Mouse (Mus musculus): ENCODE data around the gene Csnk2b. TPM values are rescaled to one million over a fixed set of nuclear protein-coding genes. Genes with fewer than 3 reads are reported as not detected.

Csnk2b gene
- polyA plus RNA-seq, 1 experiment from 2014 or later = 299 TPM

DNA sequence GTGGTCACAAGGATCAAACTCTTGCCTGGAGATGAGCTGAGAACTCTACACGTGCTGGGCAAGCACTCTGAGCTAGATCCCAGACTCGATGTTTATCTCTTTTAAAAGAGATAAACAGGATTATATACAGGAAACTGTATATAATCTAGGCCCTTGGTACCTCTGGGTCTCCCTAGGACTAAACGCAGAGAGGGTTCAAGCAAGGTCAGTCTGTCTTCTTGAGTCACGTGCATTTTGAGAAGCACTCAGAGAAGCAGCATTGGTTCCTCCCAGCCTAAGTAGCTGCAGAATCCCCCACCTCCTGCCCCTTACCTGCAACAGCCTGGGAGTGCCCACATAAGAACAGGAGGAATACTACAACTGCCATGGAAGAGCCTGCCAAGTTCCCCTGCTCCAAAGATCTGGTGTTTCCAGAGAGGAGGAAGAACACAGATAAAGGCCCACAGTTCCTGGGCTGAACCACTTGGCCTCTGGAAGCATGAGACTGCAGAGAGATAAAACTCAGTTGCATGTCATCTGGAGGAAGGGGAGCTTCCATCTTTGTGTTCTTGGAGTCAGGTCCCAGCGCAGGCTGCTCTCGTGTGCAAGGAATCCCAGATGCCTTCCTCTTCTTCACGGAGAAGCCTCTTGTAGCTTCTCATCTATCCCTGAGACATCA, 36.5 kb downstream of the Csnk2b start, which contains the start of gene Ly6g6f:
Gene Ly6g6f (minus strand): TSS at position 403 of the 658 bp plus-strand sequence.
- no peak for DNase-seq (ENCODE audit: low spot score)
- Histone ChIP-seq H3K9me3 (replicated peaks) (no peaks in the 10 kb centered on the region), H3K27ac (no peak within 1 kb of the TSS), H3K4me3 (no peak within 1 kb of the TSS), H3K4me1 (peaks cover 8% of the 10 kb centered on the region), H3K27me3 (ENCODE audit: low read depth, poor library complexity, severe bottlenecking) (no peaks in the 10 kb centered on the region), H3K36me3 (peaks cover 2% of the 10 kb centered on the region; the same call in 1 of the 2 replicates)
- WGBS = 84% methylated on average over 7 of the region's 7 CpGs

GRCm38 (mm10) chr17:35083929-35084497, 37.8 kb downstream of the Csnk2b start:
- WGBS = 76% methylated on average over 3 of the region's 3 CpGs
- no peak overlapping the region for H3K27ac ChIP-seq
- H3K4me1 ChIP-seq = 0 out of 2 replicates have a peak, but pooled peaks cover 3% of the 10 kb centered on the region
- peaks cover 5% of the 10 kb centered on the region; the same call in 1 of the 2 replicates for H3K27me3 ChIP-seq (ENCODE audit: low read depth, poor library complexity, severe bottlenecking)
- H3K4me3 ChIP-seq = no peak overlapping the region
- H3K9me3 ChIP-seq (replicated peaks) = no peaks in the 10 kb centered on the region
- no peaks in the 10 kb centered on the region for H3K36me3 ChIP-seq
- DNase-seq (ENCODE audit: low spot score) = no peak

- H3K27me3 ChIP-seq (ENCODE audit: low read depth, poor library complexity, severe bottlenecking) = peaks cover 15% of the 10 kb centered on the region
- H3K36me3 ChIP-seq = no peaks in the 10 kb centered on the region
- H3K4me3 ChIP-seq = no peak overlapping the region
- H3K9me3 ChIP-seq (replicated peaks) = no peaks in the 10 kb centered on the region
- 84% methylated on average over 16 of the region's 16 CpGs for WGBS
- no peak overlapping the region for H3K27ac ChIP-seq
- no peak for DNase-seq (ENCODE audit: low spot score)
- H3K4me1 ChIP-seq = peaks cover 7% of the 10 kb centered on the region
These were observed 38.8 kb downstream of the Csnk2b start for GRCm38 (mm10) chr17:35082841-35083576.

GRCm38 (mm10) chr17:35080710-35081109, 41.1 kb downstream of the Csnk2b start:
- Histone ChIP-seq H3K36me3 (no peaks in the 10 kb centered on the region), H3K27me3 (ENCODE audit: low read depth, poor library complexity, severe bottlenecking) (peaks cover 29% of the 10 kb centered on the region), H3K27ac (no peak overlapping the region), H3K9me3 (replicated peaks) (no peaks in the 10 kb centered on the region), H3K4me3 (no peak overlapping the region), H3K4me1 (peaks cover 28% of the 10 kb centered on the region)
- WGBS = 86% methylated on average over 4 of the region's 4 CpGs
- no peak for DNase-seq (ENCODE audit: low spot score)

- Histone ChIP-seq H3K36me3 (no peaks in the 10 kb centered on the region), H3K4me1 (peaks cover 28% of the 10 kb centered on the region), H3K27ac (no peak overlapping the region), H3K9me3 (replicated peaks) (no peaks in the 10 kb centered on the region), H3K27me3 (ENCODE audit: low read depth, poor library complexity, severe bottlenecking) (peaks cover 29% of the 10 kb centered on the region), H3K4me3 (no peak overlapping the region)
- 49% methylated on average over 6 of the region's 6 CpGs for WGBS
- DNase-seq (ENCODE audit: low spot score) = no peak
These were observed 41.6 kb downstream of the Csnk2b start for GRCm38 (mm10) chr17:35080248-35080647.

DNA sequence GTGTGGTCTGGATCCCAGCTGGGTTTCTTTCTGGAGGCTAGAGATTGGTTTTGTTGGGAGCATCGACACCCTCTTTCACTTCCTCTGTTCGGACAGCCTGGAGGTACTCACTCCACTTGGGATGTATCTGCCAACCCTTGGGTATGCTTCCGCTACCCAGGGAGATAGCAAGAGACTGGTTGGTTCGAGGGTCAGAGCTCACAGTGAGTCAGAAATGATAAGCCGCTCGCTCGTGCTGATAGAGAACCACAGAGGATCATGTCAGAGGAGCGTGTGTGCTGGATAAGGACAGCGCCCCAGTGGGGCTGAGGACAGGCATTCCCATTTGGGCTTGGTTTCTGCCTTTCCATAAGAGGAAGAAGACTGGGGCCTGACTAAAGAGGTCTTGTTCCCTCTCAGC, 42.1 kb downstream of the Csnk2b start:
- Histone ChIP-seq H3K4me3 (no peak overlapping the region), H3K9me3 (replicated peaks) (no peaks in the 10 kb centered on the region), H3K4me1 (peaks cover 28% of the 10 kb centered on the region), H3K36me3 (no peaks in the 10 kb centered on the region), H3K27me3 (ENCODE audit: low read depth, poor library complexity, severe bottlenecking) (peaks cover 29% of the 10 kb centered on the region), H3K27ac (no peak overlapping the region)
- DNase-seq (ENCODE audit: low spot score) = no peak
- 76% methylated on average over 9 of the region's 9 CpGs for WGBS

DNA sequence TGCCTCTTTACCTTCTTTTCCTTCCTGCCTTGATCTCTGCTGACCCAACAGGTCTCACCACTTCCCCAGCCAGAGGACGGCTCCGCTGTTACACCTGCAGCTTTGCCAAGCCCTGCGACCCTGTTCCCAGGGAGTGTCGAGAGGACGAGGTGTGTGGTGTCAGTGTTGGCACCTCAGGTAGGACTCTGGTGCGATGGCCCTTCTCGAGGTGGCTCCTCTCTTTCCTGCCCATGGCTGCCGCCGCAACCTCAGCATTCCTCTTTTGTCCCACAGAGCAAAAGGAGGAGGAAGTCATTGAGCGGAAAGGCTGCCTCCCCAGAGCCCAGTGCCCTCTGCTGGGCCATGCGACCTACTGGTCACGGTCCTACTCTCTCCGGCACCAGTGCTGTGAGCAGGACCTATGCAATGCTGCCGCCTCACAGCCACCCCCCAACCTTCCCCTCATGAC, 44.0 kb downstream of the Csnk2b start, which contains the start of gene Ly6g6d:
Gene Ly6g6d (minus strand): TSS at position 280 of the 448 bp plus-strand sequence.
- peak; percentile 53 for DNase-seq (ENCODE audit: low spot score)
- peak within 1 kb of the TSS; percentile 58 for H3K27ac ChIP-seq
- H3K9me3 ChIP-seq (replicated peaks) = no peaks in the 10 kb centered on the region
- peak within 1 kb of the TSS; percentile 37 for H3K4me3 ChIP-seq
- 13% methylated on average over 14 of the region's 14 CpGs for WGBS
- H3K36me3 ChIP-seq = no peaks in the 10 kb centered on the region
- peaks cover 36% of the 10 kb centered on the region for H3K4me1 ChIP-seq
- H3K27me3 ChIP-seq (ENCODE audit: low read depth, poor library complexity, severe bottlenecking) = peaks cover 29% of the 10 kb centered on the region

DNA sequence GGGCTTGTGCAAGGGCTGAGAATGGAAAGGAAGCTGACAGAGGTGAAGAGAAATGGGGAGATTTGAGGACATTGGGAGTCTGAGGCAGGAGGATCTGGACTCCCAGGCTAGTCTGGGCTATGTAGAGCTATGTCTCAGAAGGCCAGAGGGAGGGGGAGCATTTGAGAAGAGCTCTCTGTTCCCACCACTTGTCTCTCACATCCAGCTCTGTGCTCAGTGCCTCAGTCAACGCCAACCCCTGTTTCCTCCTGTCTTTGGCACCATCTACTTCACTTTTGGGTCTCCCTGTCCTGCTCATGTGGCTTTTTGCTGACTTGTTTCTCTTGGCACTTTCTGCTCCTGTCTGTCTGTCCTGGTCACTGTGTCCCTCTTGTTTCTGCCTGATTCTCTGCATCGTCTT, 44.6 kb downstream of the Csnk2b start:
- 46% methylated on average over 2 of the region's 2 CpGs for WGBS
- peaks cover 36% of the 10 kb centered on the region for H3K4me1 ChIP-seq
- peak overlapping the region; percentile 58; the same call in 1 of the 2 replicates for H3K27ac ChIP-seq
- no peaks in the 10 kb centered on the region for H3K36me3 ChIP-seq
- H3K4me3 ChIP-seq = peak overlapping the region; percentile 37
- H3K27me3 ChIP-seq (ENCODE audit: low read depth, poor library complexity, severe bottlenecking) = peaks cover 29% of the 10 kb centered on the region
- DNase-seq (ENCODE audit: low spot score) = no peak
- H3K9me3 ChIP-seq (replicated peaks) = no peaks in the 10 kb centered on the region

DNA sequence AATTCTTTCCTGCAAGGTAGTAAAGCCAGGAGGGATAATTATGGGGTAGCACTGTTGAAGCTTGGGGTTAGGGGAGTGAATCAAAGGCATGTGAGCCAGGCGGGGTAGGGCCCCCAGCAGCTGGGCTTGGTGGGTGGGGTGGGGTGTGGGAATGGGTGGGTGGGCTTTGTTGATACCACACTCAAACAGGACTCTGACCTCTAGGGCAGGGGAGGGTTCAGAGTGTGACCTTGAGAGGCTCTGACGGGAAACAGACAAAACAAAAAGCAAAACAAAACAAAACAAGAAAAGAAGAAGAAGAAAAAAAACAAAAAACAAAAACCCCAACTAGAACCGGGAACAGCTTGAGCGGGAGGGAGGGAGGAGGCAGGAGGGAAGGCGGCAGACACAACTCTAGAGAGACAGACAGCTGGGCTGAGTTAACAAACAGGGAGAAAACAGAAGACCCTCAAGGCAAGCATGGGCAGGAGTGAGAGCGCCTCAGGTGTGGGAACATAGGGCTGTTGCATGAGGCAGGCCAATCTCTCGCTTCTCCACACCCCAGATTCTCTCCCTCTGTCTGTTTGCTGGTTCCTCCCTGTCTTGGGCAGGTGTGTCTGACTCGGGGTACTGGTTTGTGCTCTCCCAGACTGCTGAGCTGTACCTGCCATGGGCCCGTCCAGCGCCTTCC, 45.2 kb downstream of the Csnk2b start, which contains the start of gene Ly6g6e:
Gene Ly6g6e (plus strand): TSS at position 396 of the 670 bp plus-strand sequence.
- Histone ChIP-seq H3K27me3 (ENCODE audit: low read depth, poor library complexity, severe bottlenecking) (peaks cover 29% of the 10 kb centered on the region), H3K36me3 (no peaks in the 10 kb centered on the region), H3K4me3 (peak within 1 kb of the TSS; percentile 37), H3K27ac (peak within 1 kb of the TSS; percentile 58), H3K4me1 (peaks cover 36% of the 10 kb centered on the region), H3K9me3 (replicated peaks) (no peaks in the 10 kb centered on the region)
- peak; percentile 41 for DNase-seq (ENCODE audit: low spot score)
- WGBS = 22% methylated on average over 10 of the region's 10 CpGs

DNA sequence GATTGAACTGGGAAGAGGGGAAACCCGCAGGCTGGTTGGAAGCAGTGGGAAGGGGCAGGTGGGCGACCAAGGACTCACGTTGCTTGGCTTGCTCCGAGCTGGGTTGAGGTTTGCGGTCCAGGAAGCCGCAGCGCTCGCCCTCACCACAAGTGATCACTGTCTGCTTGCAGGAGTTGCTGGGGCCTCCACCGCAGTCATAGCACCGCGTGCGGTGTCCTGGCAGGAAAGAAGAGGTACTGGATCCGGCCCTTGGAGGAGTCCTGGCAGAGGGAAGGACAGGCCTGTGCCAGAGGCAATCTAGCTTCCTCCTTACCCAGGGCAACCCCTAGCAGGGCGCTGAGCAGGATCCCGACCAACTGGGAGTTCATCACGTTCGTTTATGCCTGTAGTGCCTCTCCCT, 47.8 kb downstream of the Csnk2b start:
- 45% methylated on average over 17 of the region's 17 CpGs for WGBS
- Histone ChIP-seq H3K27ac (peak overlapping the region; percentile 53), H3K4me1 (peaks cover 33% of the 10 kb centered on the region)

GRCm38 (mm10) chr17:35071454-35071853, 50.4 kb downstream of the Csnk2b start:
- WGBS = 83% methylated on average over 9 of the region's 9 CpGs
- Histone ChIP-seq H3K27ac (no peak overlapping the region), H3K27me3 (ENCODE audit: low read depth, poor library complexity, severe bottlenecking) (peaks cover 26% of the 10 kb centered on the region), H3K36me3 (no peaks in the 10 kb centered on the region), H3K4me1 (peaks cover 13% of the 10 kb centered on the region), H3K9me3 (replicated peaks) (no peaks in the 10 kb centered on the region), H3K4me3 (no peak overlapping the region)
- no peak for DNase-seq (ENCODE audit: low spot score)

More for the DNA sequence above, 47.8 kb downstream of the Csnk2b start:
- Histone ChIP-seq H3K27me3 (ENCODE audit: low read depth, poor library complexity, severe bottlenecking) (peaks cover 25% of the 10 kb centered on the region), H3K36me3 (no peaks in the 10 kb centered on the region), H3K9me3 (replicated peaks) (no peaks in the 10 kb centered on the region), H3K4me3 (no peak overlapping the region)
- no peak for DNase-seq (ENCODE audit: low spot score)

GRCm38 (mm10) chr17:35070556-35071229, 51.2 kb downstream of the Csnk2b start:
- H3K4me3 ChIP-seq = no peak overlapping the region
- WGBS = 69% methylated on average over 6 of the region's 6 CpGs
- H3K9me3 ChIP-seq (replicated peaks) = no peaks in the 10 kb centered on the region
- DNase-seq (ENCODE audit: low spot score) = no peak
- peaks cover 34% of the 10 kb centered on the region for H3K27me3 ChIP-seq (ENCODE audit: low read depth, poor library complexity, severe bottlenecking)
- H3K4me1 ChIP-seq = peaks cover 12% of the 10 kb centered on the region
- H3K36me3 ChIP-seq = no peaks in the 10 kb centered on the region
- no peak overlapping the region for H3K27ac ChIP-seq
